Mouse (Mus musculus) CH12.LX (cell line): ENCODE results near the gene Ythdf1. TPM values are rescaled to one million over a fixed set of nuclear protein-coding genes. Genes with fewer than 3 reads are reported as not detected.

Source experiments
- DNase-seq: peaks from one replicate; pipeline ENCODE4 v3.0.0-alpha.2; 2013; ENCODE audit errors: extremely low read depth
- H3K27ac ChIP-seq: 2 replicates; pipeline ENCODE4 v1.5.1; 2012; ENCODE audit warnings: low read depth, mild to moderate bottlenecking, control low read depth, moderate library complexity; ENCODE audit not compliant: insufficient read depth
- H3K27me3 ChIP-seq: replicated peaks from 2 replicates; pipeline ENCODE3; 2012; ENCODE audit warnings: inconsistent platforms
- H3K36me3 ChIP-seq, 2 experiments: replicated peaks in 1 of 2; 2 replicates each; pipeline versions ENCODE3 to v1.6.1; 2012; ENCODE audit warnings: inconsistent platforms in 1 of 2, low read length in 1 of 2, mild to moderate bottlenecking in 1 of 2, mixed read lengths in 1 of 2, moderate library complexity in 1 of 2; ENCODE audit not compliant: control insufficient read depth in 1 of 2, insufficient read depth in 1 of 2
- H3K4me1 ChIP-seq, 2 experiments: 2 replicates each; pipeline ENCODE4 v1.6.1; 2012; ENCODE audit warnings: inconsistent platforms in 1 of 2, moderate library complexity in 1 of 2; ENCODE audit not compliant: insufficient read depth in 2 of 2, control insufficient read depth in 1 of 2
- H3K4me2 ChIP-seq: 2 replicates; pipeline ENCODE4 v1.6.1; 2012; ENCODE audit warnings: low read depth, mild to moderate bottlenecking, control low read depth; ENCODE audit not compliant: poor library complexity, insufficient read depth, severe bottlenecking
- H3K4me3 ChIP-seq, 3 experiments: fragments of 150-350 bp in 1 of 3; sonication (generic) in 1 of 3; replicated peaks in 1 of 3; 2 replicates each; pipeline versions ENCODE3 to v1.5.1; 2011 to 2012; ENCODE audit warnings: low read depth in 2 of 3, low read length in 2 of 3, mild to moderate bottlenecking in 2 of 3, moderate library complexity in 2 of 3, control low read depth in 1 of 3, improper control_type of control experiment in 1 of 3, inconsistent platforms in 1 of 3, mixed read lengths in 1 of 3; ENCODE audit not compliant: poor library complexity in 1 of 3
- H3K79me2 ChIP-seq: replicated peaks from 2 replicates; pipeline ENCODE4 v1.6.1; 2012; ENCODE audit warnings: mild to moderate bottlenecking, moderate library complexity; ENCODE audit not compliant: control insufficient read depth, poor library complexity, insufficient read depth, severe bottlenecking; ENCODE audit errors: extremely low read depth
- H3K9ac ChIP-seq: 2 replicates; pipeline ENCODE4 v1.6.1; 2012; ENCODE audit warnings: low read depth, mild to moderate bottlenecking, control low read depth, moderate library complexity; ENCODE audit not compliant: insufficient read depth
- H3K9me3 ChIP-seq: replicated peaks from 2 replicates; pipeline ENCODE3; 2012; ENCODE audit warnings: low read length, inconsistent platforms, mixed read lengths
- BHLHE40 ChIP-seq: IDR thresholded peaks from 2 replicates; pipeline ENCODE4 v1.6.1; 2011; ENCODE audit warnings: mild to moderate bottlenecking, low read depth, low read length, improper control_type of control experiment
- CHD2 ChIP-seq: IDR thresholded peaks from 2 replicates; pipeline ENCODE4 v1.6.1; 2011; ENCODE audit warnings: low read length, improper control_type of control experiment
- CTCF ChIP-seq, 2 experiments: IDR thresholded peaks in 1 of 2; conservative IDR thresholded peaks in 1 of 2; 2 replicates each; pipeline ENCODE4 v1.5.1; 2011 to 2012; ENCODE audit warnings: low read depth in 2 of 2, low read length in 2 of 2, improper control_type of control experiment in 1 of 2, inconsistent platforms in 1 of 2, mild to moderate bottlenecking in 1 of 2, moderate library complexity in 1 of 2
- ELF1 ChIP-seq: IDR thresholded peaks from 2 replicates; pipeline ENCODE4 v1.6.1; 2014; ENCODE audit warnings: low read depth, mild to moderate bottlenecking, inconsistent platforms, low read length, improper control_type of control experiment
- HCFC1 ChIP-seq: IDR thresholded peaks from 2 replicates; pipeline ENCODE4 v1.6.1; 2012; ENCODE audit warnings: low read depth, mild to moderate bottlenecking, inconsistent platforms, low read length, improper control_type of control experiment
- IRF4 ChIP-seq: IDR thresholded peaks from 2 replicates; pipeline ENCODE4 v1.6.1; 2014; ENCODE audit warnings: low read depth, mild to moderate bottlenecking, inconsistent platforms, low read length, improper control_type of control experiment
- KAT2A ChIP-seq: IDR thresholded peaks from 2 replicates; pipeline ENCODE4 v1.6.1; 2012; ENCODE audit warnings: low read length, improper control_type of control experiment, inconsistent platforms; ENCODE audit not compliant: insufficient replicate concordance
- MAX ChIP-seq: IDR thresholded peaks from 2 replicates; pipeline ENCODE4 v1.6.1; 2011; ENCODE audit warnings: low read length, improper control_type of control experiment
- MEF2A ChIP-seq: IDR thresholded peaks from 2 replicates; pipeline ENCODE4 v1.6.1; 2014; ENCODE audit warnings: low read depth, mild to moderate bottlenecking, inconsistent platforms, low read length, improper control_type of control experiment, borderline replicate concordance
- MXI1 ChIP-seq: IDR thresholded peaks from 2 replicates; pipeline ENCODE4 v1.6.1; 2011; ENCODE audit warnings: mild to moderate bottlenecking, low read depth, low read length, improper control_type of control experiment
- NRF1 ChIP-seq: IDR thresholded peaks from 2 replicates; pipeline ENCODE4 v1.6.1; 2014; ENCODE audit warnings: low read depth, mild to moderate bottlenecking, inconsistent platforms, low read length, improper control_type of control experiment, moderate library complexity
- PAX5 ChIP-seq: IDR thresholded peaks from 2 replicates; pipeline ENCODE4 v1.6.1; 2012; ENCODE audit warnings: low read length, inconsistent platforms, mixed read lengths
- POLR2A ChIP-seq: IDR thresholded peaks from 2 replicates; pipeline ENCODE4 v1.6.1; 2011; ENCODE audit warnings: low read depth, mild to moderate bottlenecking, improper control_type of control experiment, low read length
- POLR2AphosphoS2 ChIP-seq: IDR thresholded peaks from 2 replicates; pipeline ENCODE4 v1.6.1; 2011; ENCODE audit warnings: low read depth, low read length, improper control_type of control experiment
- RCOR1 ChIP-seq: conservative IDR thresholded peaks from 2 replicates; pipeline ENCODE4 v1.6.1; 2012; ENCODE audit warnings: low read depth, mild to moderate bottlenecking, inconsistent platforms, low read length, improper control_type of control experiment
- SIN3A ChIP-seq: IDR thresholded peaks from 2 replicates; pipeline ENCODE4 v1.6.1; 2012; ENCODE audit warnings: low read length, improper control_type of control experiment, inconsistent platforms
- SMC3 ChIP-seq: IDR thresholded peaks from 2 replicates; pipeline ENCODE4 v1.6.1; 2011; ENCODE audit warnings: low read depth, low read length, improper control_type of control experiment
- TBP ChIP-seq: conservative IDR thresholded peaks from 2 replicates; pipeline ENCODE4 v1.6.1; 2011; ENCODE audit warnings: low read depth, low read length, improper control_type of control experiment
- TCF12 ChIP-seq: IDR thresholded peaks from 2 replicates; pipeline ENCODE4 v1.6.1; 2014; ENCODE audit warnings: low read depth, mild to moderate bottlenecking, inconsistent platforms, low read length, improper control_type of control experiment
- USF1 ChIP-seq: IDR thresholded peaks from 2 replicates; pipeline ENCODE4 v1.6.1; 2014; ENCODE audit warnings: low read depth, mild to moderate bottlenecking, inconsistent platforms, low read length, improper control_type of control experiment
- USF2 ChIP-seq: conservative IDR thresholded peaks from 2 replicates; pipeline ENCODE4 v1.6.1; 2011; ENCODE audit warnings: low read depth, low read length, improper control_type of control experiment
- ZC3H11A ChIP-seq: IDR thresholded peaks from 2 replicates; pipeline ENCODE4 v1.6.1; 2012; ENCODE audit warnings: low read depth, mild to moderate bottlenecking, inconsistent platforms, low read length, improper control_type of control experiment
- ZNF384 ChIP-seq: IDR thresholded peaks from 2 replicates; pipeline ENCODE4 v1.6.1; 2012; ENCODE audit warnings: low read depth, low read length, improper control_type of control experiment, inconsistent platforms
- dilution Hi-C: fragments of 300-500 bp; cut with MboI; formaldehyde crosslinking; loops from 2 replicates; pipeline ENCODE4 v1.14.3; 2020; ENCODE audit warnings: low sequenced_read_pairs; ENCODE audit not compliant: extremely low pct_unique_long_range_greater_than_20kb, extremely low pct_ligation_motif_present
- in situ Hi-C: fragments of 300-500 bp; cut with MboI; formaldehyde crosslinking; loops from 3 replicates; pipeline ENCODE4 v1.14.3; 2019; ENCODE audit warnings: low sequenced_read_pairs, low pct_ligation_motif_present, low pct_unique_long_range_greater_than_20kb, mixed read lengths
- polyA plus RNA-seq: library from polyadenylated mRNA; unstranded; fragments of >175 nt; gene quantifications from 2 replicates; pipeline ENCODE4 v1.2.1, GENCODE M21; 2012; ENCODE audit warnings: low read depth; ENCODE audit not compliant: insufficient read length
- total RNA-seq, 2 experiments: library from RNA; depleted of rRNA; stranded (reverse); fragments of 300-350 nt in 1 of 2; fragments of >200 nt in 1 of 2; gene quantifications; 2 replicates each; pipeline ENCODE4 v1.2.3; 2012 to 2014

Ythdf1 gene
- total and polyA plus RNA-seq, 3 experiments = 27.5 to 67.0 (median 42.5) TPM

DNA sequence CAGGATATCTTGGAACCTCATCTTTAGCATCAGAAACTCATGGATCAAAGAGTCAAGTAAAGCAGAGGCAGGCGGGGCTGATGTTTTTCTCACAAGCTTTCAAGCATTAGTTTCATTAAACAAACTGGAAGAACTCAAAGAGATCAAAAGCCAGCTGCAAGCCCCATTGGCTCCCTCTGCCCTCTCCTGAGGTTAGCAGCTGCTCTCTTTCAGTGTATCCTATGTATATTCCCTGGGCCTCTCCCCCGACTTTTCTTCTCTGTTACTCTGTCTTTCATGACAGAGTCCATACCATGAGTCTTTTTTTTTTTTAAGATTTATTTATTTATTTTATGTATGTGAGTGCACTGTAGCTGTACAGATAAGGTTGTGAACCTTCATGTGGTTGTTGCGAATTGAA, 39.4 kb upstream of the Ythdf1 start:
- dilution Hi-C loops = no loop called here
- DNase-seq = no peak
- H3K4me2 ChIP-seq = no peak overlapping the region

DNA sequence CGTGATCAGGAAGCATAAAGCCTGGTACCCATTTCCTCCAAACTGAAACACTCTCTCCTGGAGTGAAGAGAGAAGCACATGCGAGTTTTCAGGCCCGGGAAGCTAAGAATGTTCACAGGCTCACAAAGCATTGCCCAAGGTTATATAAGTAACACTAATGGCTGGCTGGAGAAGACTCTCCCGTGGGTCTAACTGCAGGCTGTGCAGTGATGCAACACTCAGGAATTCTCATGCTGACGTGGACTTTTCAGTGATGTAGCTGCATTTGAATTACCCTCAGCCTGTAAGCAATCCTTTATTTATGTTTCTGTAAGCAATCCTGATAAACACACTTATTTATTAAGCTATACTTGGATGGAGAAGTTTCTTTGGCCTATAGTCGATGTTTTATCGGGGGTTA, 38.9 kb upstream of the Ythdf1 start:
- Histone ChIP-seq H3K4me2 (no peak overlapping the region), H3K27me3 (peaks cover 78% of the 10 kb centered on the region), H3K9ac (no peak overlapping the region), H3K4me3 (no peak overlapping the region), H3K79me2 (no peaks in the 10 kb centered on the region), H3K9me3 (no peaks in the 10 kb centered on the region), H3K4me1 (no peaks in the 10 kb centered on the region; a peak in 1 of 4 replicates), H3K36me3 (no peaks in the 10 kb centered on the region), H3K27ac (no peak overlapping the region)
- in situ Hi-C loops (no loop called here), dilution Hi-C loops (no loop called here)
- DNase-seq = no peak
- no peak for TF ChIP-seq NRF1
- no peak for TF ChIP-seq ZC3H11A
- no peak for TF ChIP-seq IRF4
- no peak for TF ChIP-seq ZNF384
- no peak for TF ChIP-seq MXI1
- no peak for TF ChIP-seq BHLHE40
- no peak for TF ChIP-seq TCF12
- TF ChIP-seq RCOR1 = no peak
- TF ChIP-seq ELF1 = no peak
- no peak for TF ChIP-seq MAX
- TF ChIP-seq POLR2AphosphoS2 = no peak

More for the DNA sequence above, 39.4 kb upstream of the Ythdf1 start:
- peaks cover 72% of the 10 kb centered on the region for H3K27me3 ChIP-seq
- no peak overlapping the region for H3K9ac ChIP-seq
- no peak for TF ChIP-seq PAX5
- no peak for TF ChIP-seq MAX
- no peak for TF ChIP-seq HCFC1
- TF ChIP-seq IRF4 = no peak
- no peak for TF ChIP-seq POLR2A
- TF ChIP-seq USF2 = no peak
- no peak for TF ChIP-seq USF1
- TF ChIP-seq BHLHE40 = no peak
- TF ChIP-seq SMC3 = no peak
- no peak for TF ChIP-seq MEF2A
- TF ChIP-seq SIN3A = no peak
- TF ChIP-seq CHD2 = no peak
- TF ChIP-seq CTCF (conservative IDR thresholded peaks at IDR 0.05 in 1 of 2, IDR thresholded peaks at IDR 0.05 in 1 of 2; ENCODE audit: low read depth in 2 of 2, low read length in 2 of 2) = no peak
- no peak for TF ChIP-seq TBP
- TF ChIP-seq KAT2A = no peak
- no peaks in the 10 kb centered on the region for H3K9me3 ChIP-seq
- no peaks in the 10 kb centered on the region for H3K36me3 ChIP-seq
- in situ Hi-C loops = no loop called here
- H3K4me1 ChIP-seq = no peaks in the 10 kb centered on the region; a peak in 1 of 4 replicates
- H3K4me3 ChIP-seq = no peak overlapping the region
- H3K27ac ChIP-seq = no peak overlapping the region
- no peaks in the 10 kb centered on the region for H3K79me2 ChIP-seq
